Mouse (Mus musculus) embryonic facial prominence, embryonic 15.5 days (tissue): ENCODE results near the gene Spats1. TPM values are rescaled to one million over a fixed set of nuclear protein-coding genes. Genes with fewer than 3 reads are reported as not detected.
"Not testable (repeated sequence)": the region's sequence is repeated elsewhere in the genome, so short reads cannot be mapped to it uniquely, and the experiment has no call there.

Experiments
- ATAC-seq: fragments of 200-750 bp; cut with Nextera tagmentation; 2 replicates; pipeline ENCODE4 v1.8.0; 2017; ENCODE audit warnings: low read depth, moderate TSS enrichment; ENCODE audit not compliant: insufficient number of reproducible peaks, low FRiP score, low TSS enrichment
- H3K27ac ChIP-seq: fragments of 300-500 bp; sonication (generic); replicated peaks from 2 replicates; pipeline ENCODE4 v1.5.1; 2015; ENCODE audit warnings: mild to moderate bottlenecking, inconsistent platforms
- H3K27me3 ChIP-seq: fragments of 300-500 bp; sonication (generic); 2 replicates; pipeline ENCODE4 v1.6.1; 2015; ENCODE audit warnings: inconsistent platforms
- H3K36me3 ChIP-seq: fragments of 300-500 bp; sonication (generic); 2 replicates; pipeline ENCODE4 v1.6.1; 2015; ENCODE audit warnings: mild to moderate bottlenecking, inconsistent platforms
- H3K4me1 ChIP-seq: fragments of 300-500 bp; sonication (generic); 2 replicates; pipeline ENCODE4 v1.6.1; 2015; ENCODE audit warnings: inconsistent platforms
- H3K4me2 ChIP-seq: fragments of 300-500 bp; sonication (generic); replicated peaks from 2 replicates; pipeline ENCODE4 v1.6.1; 2015; ENCODE audit warnings: mild to moderate bottlenecking, inconsistent platforms
- H3K4me3 ChIP-seq: fragments of 300-500 bp; sonication (generic); replicated peaks from 2 replicates; pipeline ENCODE4 v1.5.1; 2015; ENCODE audit warnings: mild to moderate bottlenecking, inconsistent platforms
- H3K9ac ChIP-seq: fragments of 300-500 bp; sonication (generic); 2 replicates; pipeline ENCODE4 v1.6.1; 2015; ENCODE audit warnings: inconsistent platforms
- H3K9me3 ChIP-seq: fragments of 300-500 bp; sonication (generic); replicated peaks from 2 replicates; pipeline ENCODE4 v1.6.1; 2016; ENCODE audit warnings: inconsistent platforms
- WGBS: fragments of 180-500 bp; shearing (Covaris S2); methylation state at CpG from one replicate; pipeline ENCODE4 v1.1.7; 2015; 5-methylcytosine and 5-hydroxymethylcytosine counted together
- polyA plus RNA-seq: library from polyadenylated mRNA; unstranded; fragments of >200 nt; fragmentation: Nextera tagmentation; extraction: Ambion mirVana; gene quantifications from 2 replicates; pipeline ENCODE4 v1.2.1, GENCODE M21; 2015

Gene Spats1
- polyA plus RNA-seq, 1 experiment from 2014 or later = 0.81 TPM

DNA sequence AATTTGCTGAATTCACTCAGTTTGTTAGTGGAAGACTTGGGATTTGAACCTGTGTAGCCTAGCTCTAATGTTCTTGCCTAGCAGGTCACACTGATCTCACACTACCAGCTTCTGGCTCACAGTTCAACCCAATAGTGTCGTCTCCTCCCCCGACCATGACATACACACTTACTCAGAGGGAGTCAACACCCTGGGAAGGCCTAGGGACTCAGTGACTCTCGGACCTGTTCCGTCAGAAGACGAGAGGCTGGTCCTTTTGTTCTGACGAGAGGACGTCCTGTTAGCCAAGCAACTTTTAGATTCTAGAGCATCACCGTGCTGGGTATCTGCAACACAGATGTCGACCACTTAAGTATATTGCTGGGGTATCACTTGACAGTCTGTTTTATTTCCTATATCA, 11.0 kb downstream of the Spats1 start:
- Histone ChIP-seq H3K27me3 (no peaks in the 10 kb centered on the region), H3K9me3 (0 out of 2 replicates have a peak, but pooled peaks cover 4% of the 10 kb centered on the region), H3K4me3 (no peak overlapping the region), H3K27ac (no peak overlapping the region), H3K4me2 (no peak overlapping the region), H3K4me1 (no peaks in the 10 kb centered on the region), H3K9ac (no peak overlapping the region), H3K36me3 (no peaks in the 10 kb centered on the region)
- no peak for ATAC-seq
- WGBS = 79% methylated on average over 9 of the region's 9 CpGs

DNA sequence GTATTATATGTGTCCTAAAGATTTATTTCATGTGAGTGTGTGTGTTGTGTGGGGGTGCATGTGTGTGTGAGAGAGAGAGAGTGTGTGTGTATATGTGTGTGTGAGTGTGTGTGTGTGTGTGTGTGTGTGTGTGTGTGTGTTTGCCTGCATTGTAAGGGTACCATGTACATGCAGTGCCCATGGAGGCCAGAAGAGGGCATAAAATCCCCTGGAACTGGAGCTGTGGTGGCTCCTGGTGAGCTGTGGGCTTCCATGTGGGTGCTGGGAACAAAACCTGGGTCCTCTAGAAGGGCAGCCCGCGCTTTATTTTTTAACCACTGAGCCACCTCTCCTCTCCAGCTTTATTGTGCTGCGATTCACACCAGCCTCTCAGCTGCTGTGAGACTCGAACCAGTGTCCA, 12.7 kb downstream of the Spats1 start:
- H3K4me1 ChIP-seq = no peaks in the 10 kb centered on the region
- no peak for ATAC-seq
- H3K9me3 ChIP-seq = 0 out of 2 replicates have a peak, but pooled peaks cover 4% of the 10 kb centered on the region
- no peaks in the 10 kb centered on the region for H3K36me3 ChIP-seq
- 93% methylated on average over 4 of the region's 4 CpGs for whole genome bisulfite sequencing
- H3K4me3 ChIP-seq = no peak overlapping the region
- no peak overlapping the region for H3K4me2 ChIP-seq
- H3K27me3 ChIP-seq = no peaks in the 10 kb centered on the region
- H3K27ac ChIP-seq = no peak overlapping the region
- no peak overlapping the region for H3K9ac ChIP-seq

DNA sequence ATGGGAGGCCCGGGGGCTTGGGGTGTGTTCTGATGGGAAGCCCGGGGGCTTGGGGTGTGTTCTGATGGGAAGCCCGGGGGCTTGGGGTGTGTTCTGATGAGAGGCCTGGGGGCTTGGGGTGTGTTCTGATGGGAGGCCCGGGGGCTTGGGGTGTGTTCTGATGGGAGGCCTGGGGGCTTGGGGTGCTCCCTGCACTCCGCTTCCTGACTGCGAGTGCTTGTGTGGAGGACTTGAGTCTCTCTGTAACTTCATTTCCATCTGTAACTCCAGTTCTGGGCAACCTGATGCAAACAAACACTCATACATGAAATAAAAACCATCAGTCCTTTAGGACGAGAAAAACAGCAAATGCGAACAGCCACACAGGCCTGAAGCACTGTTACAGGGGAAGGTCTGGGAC, 16.2 kb downstream of the Spats1 start:
- Histone ChIP-seq H3K27ac (no peak overlapping the region), H3K9me3 (no peaks in the 10 kb centered on the region), H3K27me3 (no peaks in the 10 kb centered on the region), H3K4me3 (no peak overlapping the region), H3K36me3 (no peaks in the 10 kb centered on the region), H3K4me1 (no peaks in the 10 kb centered on the region), H3K4me2 (no peak overlapping the region), H3K9ac (no peak overlapping the region)
- 81% methylated on average over 8 of the region's 8 CpGs for WGBS
- no peak for ATAC-seq

DNA sequence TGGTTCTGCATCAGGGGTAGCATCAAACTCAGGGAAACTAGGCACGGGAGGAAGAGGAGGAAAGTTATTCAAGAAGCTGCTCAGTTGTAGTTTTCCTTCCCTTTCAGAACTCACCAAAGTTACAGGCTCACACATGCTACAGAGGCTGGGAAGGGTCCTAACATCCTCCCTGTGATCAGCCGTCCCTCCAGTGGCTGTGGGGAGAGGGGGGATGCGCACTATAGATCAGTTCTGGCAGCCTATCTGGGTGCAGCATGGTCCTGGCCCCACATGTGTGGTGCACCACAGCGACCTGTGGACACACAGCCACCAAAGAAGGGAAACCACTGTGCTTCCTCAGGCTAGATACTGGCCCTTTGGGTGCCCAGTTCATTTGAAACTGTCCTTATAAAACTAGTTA, 16.7 kb downstream of the Spats1 start:
- no peaks in the 10 kb centered on the region for H3K36me3 ChIP-seq
- ATAC-seq = no peak
- H3K9me3 ChIP-seq = no peaks in the 10 kb centered on the region
- no peaks in the 10 kb centered on the region for H3K4me1 ChIP-seq
- H3K27me3 ChIP-seq = no peaks in the 10 kb centered on the region
- 78% methylated on average over 4 of the region's 4 CpGs for WGBS
- H3K4me2 ChIP-seq = no peak overlapping the region
- H3K9ac ChIP-seq = no peak overlapping the region
- H3K4me3 ChIP-seq = no peak overlapping the region
- no peak overlapping the region for H3K27ac ChIP-seq

DNA sequence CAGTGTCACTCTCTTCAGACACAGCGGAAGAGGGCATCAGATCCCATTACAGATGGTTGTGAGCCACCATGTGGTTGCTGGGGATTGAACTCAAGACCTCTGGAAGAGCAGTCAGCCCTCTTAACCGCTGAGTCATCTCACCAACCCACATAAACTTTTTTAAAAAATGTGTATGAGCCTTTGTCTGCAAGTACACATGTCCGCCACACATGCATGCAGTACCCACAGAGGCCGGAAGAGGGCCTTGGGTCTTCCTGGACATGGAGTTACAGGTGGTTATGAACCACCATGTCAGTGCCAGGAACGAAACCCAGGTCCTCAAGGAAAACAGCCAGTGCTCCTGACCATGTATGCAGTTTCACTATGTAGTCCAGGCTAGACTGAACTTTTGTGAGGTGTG, 17.7 kb downstream of the Spats1 start:
- Histone ChIP-seq H3K4me3 (no peak overlapping the region), H3K27me3 (no peaks in the 10 kb centered on the region), H3K27ac (no peak overlapping the region), H3K4me1 (no peaks in the 10 kb centered on the region), H3K9ac (no peak overlapping the region), H3K36me3 (no peaks in the 10 kb centered on the region), H3K9me3 (no peaks in the 10 kb centered on the region), H3K4me2 (no peak overlapping the region)
- no peak for ATAC-seq
- 86% methylated on average over 5 of the region's 5 CpGs for WGBS

DNA sequence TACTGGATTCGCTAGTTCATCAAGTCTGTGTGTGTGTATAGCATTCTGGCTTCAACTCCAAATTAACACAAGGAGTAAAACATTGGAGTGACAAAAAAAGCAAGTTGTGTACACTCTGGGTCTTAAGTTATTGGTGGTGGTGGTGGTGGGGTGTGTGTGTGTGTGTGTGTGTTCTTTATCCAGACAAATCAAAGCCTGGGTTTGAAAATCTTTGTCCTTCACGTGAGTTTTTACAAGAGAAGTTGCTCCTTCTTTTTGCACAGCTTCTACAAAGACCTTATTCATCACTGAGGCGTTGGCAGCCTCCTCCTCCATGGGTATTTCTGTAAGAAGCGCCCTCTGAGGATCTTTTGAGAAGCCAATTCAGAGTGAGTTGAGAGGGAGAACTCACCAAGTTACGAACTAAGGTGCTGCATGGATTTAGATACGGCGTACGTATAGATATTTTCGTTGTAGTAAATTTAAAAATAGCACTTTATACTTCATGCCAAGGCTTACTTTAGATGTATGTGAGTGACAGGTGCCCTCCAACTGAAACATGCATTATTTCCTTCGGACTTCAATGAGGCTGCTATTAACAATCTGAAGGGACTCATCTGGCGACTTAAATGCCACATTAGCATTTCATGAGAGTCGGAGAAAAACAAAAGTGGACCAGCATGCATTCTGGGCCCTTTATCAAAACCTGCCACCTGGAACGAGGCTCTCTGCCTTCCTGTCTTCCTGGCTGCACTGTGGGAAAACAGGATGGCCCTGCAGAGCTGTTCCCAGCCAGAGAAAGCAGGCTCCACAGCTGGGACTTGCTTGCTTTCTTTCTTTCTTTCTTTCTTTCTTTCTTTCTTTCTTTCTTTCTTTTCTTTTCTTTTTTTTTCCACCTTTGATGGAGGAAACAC, 18.7 kb downstream of the Spats1 start:
- Histone ChIP-seq H3K27ac (no peak overlapping the region), H3K4me2 (no peak overlapping the region), H3K9me3 (no peaks in the 10 kb centered on the region), H3K36me3 (no peaks in the 10 kb centered on the region), H3K27me3 (no peaks in the 10 kb centered on the region), H3K9ac (no peak overlapping the region), H3K4me1 (no peaks in the 10 kb centered on the region), H3K4me3 (no peak overlapping the region)
- WGBS = 54% methylated on average over 13 of the region's 13 CpGs
- ATAC-seq = no peak

DNA sequence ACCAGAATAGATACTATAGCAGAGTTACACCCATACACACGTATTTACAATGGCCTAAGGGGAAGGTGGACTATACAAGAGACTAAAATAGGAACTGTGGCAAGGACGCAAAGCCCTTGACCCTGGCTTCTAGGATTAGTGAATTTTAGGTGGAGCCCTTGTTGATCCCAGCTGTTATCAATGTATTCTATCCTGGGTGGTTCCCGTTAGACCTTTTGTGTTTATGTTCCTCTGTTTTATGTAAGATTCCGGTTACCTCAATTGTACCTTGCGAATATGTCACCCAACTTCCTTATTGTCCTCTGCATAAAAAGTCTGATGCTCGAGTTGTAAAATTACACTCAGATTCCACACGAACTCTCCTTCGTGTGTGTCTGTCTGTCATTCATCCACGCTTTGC, 19.4 kb downstream of the Spats1 start:
- H3K4me2 ChIP-seq, ATAC-seq, H3K4me1 ChIP-seq, H3K36me3 ChIP-seq, H3K27me3 ChIP-seq, H3K4me3 ChIP-seq, H3K9me3 ChIP-seq, H3K9ac ChIP-seq, H3K27ac ChIP-seq: not testable (repeated sequence)
- 83% methylated on average over 9 of the region's 9 CpGs for WGBS

DNA sequence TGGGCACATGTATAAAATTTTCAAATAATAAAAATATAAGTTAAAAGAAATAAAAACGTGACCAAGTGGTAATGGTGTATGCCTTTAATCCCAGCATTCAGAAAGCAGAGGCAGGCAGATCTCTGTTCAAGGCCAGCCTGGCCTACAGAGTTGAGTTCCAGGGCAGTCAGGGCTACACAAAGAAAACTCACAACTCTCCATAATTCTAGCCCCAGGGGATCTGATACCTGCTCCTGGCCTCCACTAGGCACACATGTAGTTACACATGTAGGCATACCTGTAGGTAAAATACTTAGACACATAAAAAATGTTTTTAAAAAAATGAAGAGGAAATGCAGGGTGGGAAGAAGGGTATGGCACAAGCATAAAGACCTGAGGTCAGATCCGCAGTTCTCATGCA, 20.4 kb downstream of the Spats1 start:
- no peaks in the 10 kb centered on the region for H3K9me3 ChIP-seq
- no peak overlapping the region for H3K9ac ChIP-seq
- WGBS = 87% methylated on average over 2 of the region's 2 CpGs
- H3K4me1 ChIP-seq = no peaks in the 10 kb centered on the region
- ATAC-seq = no peak
- no peaks in the 10 kb centered on the region for H3K27me3 ChIP-seq
- no peaks in the 10 kb centered on the region for H3K36me3 ChIP-seq
- H3K27ac ChIP-seq = no peak overlapping the region
- no peak overlapping the region for H3K4me3 ChIP-seq
- no peak overlapping the region for H3K4me2 ChIP-seq

DNA sequence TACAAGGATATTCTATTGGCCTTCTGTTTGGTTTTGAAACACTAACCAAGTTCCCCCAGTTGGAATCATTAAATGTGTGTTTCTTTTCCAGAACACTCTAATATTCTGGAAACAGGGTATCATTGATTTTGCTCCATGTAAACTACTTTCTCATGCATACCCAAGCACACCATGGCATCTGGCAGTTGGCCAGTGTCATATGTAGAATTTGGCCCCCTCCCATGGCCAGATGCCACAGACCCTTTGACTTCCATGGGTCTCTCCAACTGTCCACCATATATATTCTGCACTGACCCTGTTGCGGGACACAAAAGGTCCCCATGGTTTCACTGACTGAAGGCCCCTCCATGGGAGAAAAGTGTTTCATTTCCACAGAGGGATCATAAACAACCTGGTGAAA, 22.9 kb downstream of the Spats1 start:
- Histone ChIP-seq H3K4me2 (no peak overlapping the region), H3K9me3 (no peaks in the 10 kb centered on the region), H3K36me3 (peaks cover 3% of the 10 kb centered on the region; the same call in 1 of the 2 replicates), H3K27me3 (no peaks in the 10 kb centered on the region), H3K4me3 (no peak overlapping the region), H3K27ac (no peak overlapping the region), H3K9ac (no peak overlapping the region), H3K4me1 (no peaks in the 10 kb centered on the region)
- WGBS = 87% methylated on average over 1 of the region's 1 CpGs
- no peak for ATAC-seq

DNA sequence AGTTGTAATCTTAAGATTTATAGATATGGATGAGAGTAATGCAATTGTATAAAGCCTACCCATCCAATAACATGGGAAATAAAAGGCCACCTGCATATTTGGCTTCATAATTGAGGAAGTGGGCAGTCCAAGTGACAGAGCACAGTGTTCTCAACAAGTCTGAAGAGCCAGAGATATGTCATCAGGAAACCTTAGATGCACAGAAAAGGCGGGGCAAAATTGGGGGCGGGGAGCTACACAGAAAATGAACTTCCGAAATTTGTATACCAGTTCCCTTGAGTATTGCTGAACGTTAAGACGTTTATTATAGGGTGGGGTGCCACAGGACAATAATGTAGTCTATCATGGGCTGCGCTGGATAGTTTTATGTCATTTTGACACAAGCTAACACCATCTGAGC, 25.1 kb downstream of the Spats1 start:
- Histone ChIP-seq H3K4me2 (no peak overlapping the region), H3K36me3 (peaks cover 3% of the 10 kb centered on the region; the same call in 1 of the 2 replicates), H3K4me3 (no peak overlapping the region), H3K27ac (no peak overlapping the region), H3K4me1 (no peaks in the 10 kb centered on the region), H3K9me3 (no peaks in the 10 kb centered on the region), H3K9ac (no peak overlapping the region), H3K27me3 (no peaks in the 10 kb centered on the region)
- WGBS = 89% methylated on average over 6 of the region's 6 CpGs
- ATAC-seq = no peak

DNA sequence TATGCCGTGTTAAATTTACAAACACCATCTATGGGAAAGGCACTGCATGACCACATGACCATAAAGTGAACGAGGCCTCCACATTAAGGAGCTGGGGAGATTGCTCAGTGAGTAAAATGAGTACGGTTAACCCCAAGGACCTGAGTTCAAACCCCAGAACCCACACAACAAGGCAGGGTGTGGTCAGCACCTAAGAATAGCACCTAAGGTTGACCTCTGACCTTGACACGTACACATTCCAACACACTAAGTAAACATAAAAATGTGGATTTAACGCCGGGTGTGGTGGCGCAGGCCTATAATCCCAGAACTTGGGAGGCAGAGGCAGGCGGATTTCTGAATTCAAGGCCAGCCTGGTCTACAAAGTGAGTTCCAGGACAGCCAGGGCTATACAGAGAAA, 25.6 kb downstream of the Spats1 start:
- Histone ChIP-seq H3K4me1 (no peaks in the 10 kb centered on the region), H3K4me2 (no peak overlapping the region), H3K27ac (no peak overlapping the region), H3K9me3 (no peaks in the 10 kb centered on the region), H3K4me3 (no peak overlapping the region), H3K36me3 (peaks cover 3% of the 10 kb centered on the region; the same call in 1 of the 2 replicates), H3K9ac (no peak overlapping the region), H3K27me3 (no peaks in the 10 kb centered on the region)
- 93% methylated on average over 8 of the region's 8 CpGs for WGBS
- ATAC-seq = no peak

DNA sequence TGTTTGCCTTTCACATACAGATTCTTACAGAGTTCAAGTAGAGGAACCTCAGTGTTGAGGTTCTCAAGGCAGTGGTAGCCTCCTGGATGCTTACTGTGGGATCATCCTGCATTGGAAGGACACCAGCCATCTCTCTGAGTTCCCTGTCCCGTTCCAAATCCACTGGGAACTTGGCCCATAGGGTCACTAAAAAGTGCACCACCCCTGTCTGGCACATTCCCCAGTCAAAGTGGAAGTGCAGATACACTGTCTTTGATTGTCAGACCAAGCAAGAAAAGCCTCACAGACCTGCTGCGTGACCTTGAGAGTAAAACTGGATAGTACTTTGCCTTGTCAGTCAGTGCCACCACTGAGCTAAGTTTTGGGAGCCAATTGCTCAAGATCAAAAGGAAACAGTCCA, 28.2 kb downstream of the Spats1 start:
- no peak overlapping the region for H3K27ac ChIP-seq
- WGBS = 74% methylated on average over 2 of the region's 2 CpGs
- peaks cover 3% of the 10 kb centered on the region; the same call in 1 of the 2 replicates for H3K36me3 ChIP-seq
- no peaks in the 10 kb centered on the region for H3K27me3 ChIP-seq
- no peak overlapping the region for H3K4me2 ChIP-seq
- no peak for ATAC-seq
- H3K9ac ChIP-seq = no peak overlapping the region
- no peaks in the 10 kb centered on the region for H3K9me3 ChIP-seq
- H3K4me1 ChIP-seq = no peaks in the 10 kb centered on the region
- H3K4me3 ChIP-seq = no peak overlapping the region
